Mouse (Mus musculus) pancreas, adult 10 weeks (tissue): Measurements from ENCODE around the gene Fpr1. TPM values are rescaled to one million over a fixed set of nuclear protein-coding genes. Genes with fewer than 3 reads are reported as not detected.

Experiments used
- polyA plus RNA-seq: library from polyadenylated mRNA; stranded (reverse); fragments of 350-450 nt; fragmentation: Illumina TruSeq; extraction: RNeasy Lipid Tissue Mini Kit (QIAGEN cat#74804); gene quantifications from one replicate; pipeline ENCODE4 v1.2.3, GENCODE M21; 2015; ENCODE audit warnings: low read depth, low replicate concordance; ENCODE audit not compliant: insufficient read depth

Fpr1 gene
- not detected for polyA plus RNA-seq

GRCm38 (mm10) chr17:17883840-17884239 lies at the start of gene Fpr1:
Gene Fpr1, minus strand, starts transcription at chr17:17883940.

DNA sequence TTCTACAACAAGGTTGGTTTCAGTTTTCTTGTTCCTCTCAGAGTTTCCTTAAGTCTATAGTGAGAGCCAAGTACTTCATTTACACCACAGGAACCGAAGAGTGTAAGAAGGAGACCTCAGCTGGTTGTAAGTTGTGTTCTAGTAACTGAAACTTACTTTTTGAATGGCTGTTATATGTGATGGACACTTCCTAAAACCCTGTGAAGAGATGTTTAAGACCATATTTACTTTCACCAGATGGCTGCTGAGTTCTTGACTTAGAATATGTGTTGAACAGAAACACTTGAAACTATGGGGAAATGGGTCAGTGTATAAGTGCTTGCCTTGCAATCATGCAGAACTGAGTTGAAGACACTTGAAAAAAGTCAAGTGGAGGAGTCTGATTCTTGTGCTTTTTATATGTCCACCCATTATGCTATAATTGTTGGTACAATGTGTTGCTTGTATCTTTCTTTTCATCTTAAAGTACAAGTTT lies 4.1 kb upstream of the Fpr1 start, which contains the start of the genes Fpr2 and Fpr3:
TSS of gene Fpr2 (plus strand) at position 51 of the 475 bp plus-strand sequence.
TSS of gene Fpr3 (plus strand) at position 79 of the 475 bp plus-strand sequence.

GRCm38 (mm10) chr17:17855064-17855838 lies 28.5 kb downstream of the Fpr1 start, which contains the start of gene Has1:
Gene Has1, minus strand, starts transcription at chr17:17855205.

DNA sequence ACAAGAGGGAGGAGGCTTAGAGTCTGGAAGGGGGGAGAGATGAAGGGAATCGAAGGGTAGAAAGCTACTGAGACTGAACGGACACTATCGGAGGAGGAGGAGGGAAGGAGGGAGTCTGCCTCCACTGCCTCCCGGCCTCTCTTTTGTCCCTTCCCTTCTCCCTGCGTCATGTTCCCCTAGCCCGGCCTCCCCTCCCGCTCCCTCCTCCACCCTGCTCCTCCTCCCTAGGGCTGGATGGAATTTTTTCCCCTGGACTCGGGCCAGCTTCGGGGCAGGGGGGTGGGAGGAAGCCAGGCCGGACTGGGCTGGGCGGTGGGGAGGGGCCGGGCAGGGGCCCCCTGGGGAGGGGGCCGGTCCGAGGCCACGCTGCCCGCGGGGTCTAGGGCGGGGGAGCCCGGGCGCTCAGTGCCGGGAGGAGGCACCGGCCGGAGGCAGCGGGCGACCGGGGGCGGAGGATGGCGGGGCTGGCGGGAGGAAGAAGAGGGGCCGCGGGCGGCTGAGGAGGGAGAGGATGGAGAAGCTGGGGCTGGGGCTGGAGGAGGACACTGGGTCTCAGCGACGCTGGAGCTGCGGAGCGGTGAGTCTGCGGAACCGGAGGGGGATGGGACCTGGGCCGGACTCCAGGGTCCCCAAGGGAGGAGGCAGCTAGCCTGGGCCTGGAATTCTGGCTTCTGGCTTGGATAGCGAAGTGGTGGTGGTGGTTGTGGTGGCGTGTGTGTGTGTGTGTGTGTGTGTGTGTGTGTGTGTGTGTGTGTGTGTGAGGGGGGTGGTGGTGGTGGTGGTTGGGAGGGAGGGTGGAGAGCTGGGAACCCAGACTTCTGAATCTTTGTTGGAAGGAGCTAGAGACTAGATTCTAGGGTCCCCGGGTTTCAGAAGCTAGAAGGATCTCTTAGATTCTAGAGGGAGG lies 56.7 kb downstream of the Fpr1 start, which contains the start of gene Spaca6:
TSS of gene Spaca6 (plus strand) at position 408 of the 907 bp plus-strand sequence.

Other genes starting within 250 kb of the Fpr1 start
- not detected for gene Vmn2r90, start 180.2 kb downstream of the Fpr1 start, polyA plus RNA-seq
- gene Spaca6, start 56.8 kb downstream of the Fpr1 start, polyA plus RNA-seq = 21.4 TPM
- gene Has1, start 28.7 kb downstream of the Fpr1 start, polyA plus RNA-seq = 1.0 TPM
- not detected for gene Fpr2, start 3.9 kb upstream of the Fpr1 start, polyA plus RNA-seq
- not detected for gene Fpr3, start 3.9 kb upstream of the Fpr1 start, polyA plus RNA-seq
- not detected for gene Fpr-rs4, start 137.8 kb upstream of the Fpr1 start, polyA plus RNA-seq
- not detected for gene Vmn2r124, start 165.5 kb upstream of the Fpr1 start, polyA plus RNA-seq
- gene Vmn2r91, start 201.1 kb upstream of the Fpr1 start, polyA plus RNA-seq = not detected